Mouse (Mus musculus) cerebellum, adult 2 months (tissue): ENCODE results near the gene Map1b.

Experiments used
- CTCF ChIP-seq: fragments of 200-500 bp; IDR thresholded peaks from 2 replicates; pipeline ENCODE4 v1.5.1; 2011; ENCODE audit warnings: low read depth, mild to moderate bottlenecking, control low read depth, low read length, moderate library complexity, borderline replicate concordance; ENCODE audit not compliant: insufficient read depth
- POLR2A ChIP-seq: fragments of 200-500 bp; IDR thresholded peaks from 2 replicates; pipeline ENCODE4 v1.6.1; 2011; ENCODE audit warnings: low read length, control low read depth, borderline replicate concordance; ENCODE audit not compliant: insufficient read depth

DNA sequence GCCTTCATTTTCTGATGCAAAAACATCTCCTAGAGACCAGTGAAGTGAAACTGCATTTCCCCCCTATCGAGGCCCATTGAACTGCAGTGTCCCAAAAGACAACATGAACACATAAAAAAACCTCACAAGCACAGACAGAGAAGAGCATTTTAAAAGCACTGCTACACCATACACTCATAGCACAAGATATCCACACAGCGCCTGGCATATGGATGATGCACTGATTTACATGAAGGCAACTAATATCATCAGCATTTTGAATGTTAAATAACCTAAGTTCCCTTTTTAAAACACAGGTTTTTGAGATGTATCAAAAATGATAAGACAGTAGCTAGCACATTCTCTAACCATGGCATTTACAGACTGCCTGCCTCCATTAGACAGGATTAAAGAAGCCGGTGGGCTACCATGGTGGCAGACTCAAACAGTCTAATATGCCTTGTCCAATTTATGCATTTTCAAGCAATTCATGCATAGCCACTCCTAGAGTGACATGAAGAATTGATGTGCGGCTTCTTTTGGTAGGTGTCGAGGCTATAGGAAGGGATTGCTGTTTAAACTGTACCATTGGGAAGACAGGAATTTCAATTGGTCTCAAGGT is 22.9 kb downstream of the Map1b start:
- TF ChIP-seq POLR2A (no peak), CTCF (no peak)
